Mouse (Mus musculus) adrenal gland, postnatal 10 days (tissue): ENCODE results near the gene 1700001C19Rik. TPM values are rescaled to one million over a fixed set of nuclear protein-coding genes. Genes with fewer than 3 reads are reported as not detected.
A peak's percentile ranks its signal among the peaks of the same experiment; 100 is the strongest.

Experiments
- DNase-seq: peaks from one replicate; pipeline ENCODE4 v3.0.0; 2021; ENCODE audit warnings: mixed read lengths
- total RNA-seq, 2 experiments: library from RNA; stranded (reverse); gene quantifications; 2 replicates each; pipeline ENCODE4 v1.2.3; 2021

Gene 1700001C19Rik
- total RNA-seq, 2 experiments from 2014 or later, result 0.79 to 1.9 TPM

- DNase-seq, result no peak
Observed at GRCm38 (mm10) chr17:47462209-47462608, 25.0 kb upstream of the 1700001C19Rik start.

GRCm38 (mm10) chr17:47461688-47462087, 24.5 kb upstream of the 1700001C19Rik start:
- DNase-seq, result no peak

GRCm38 (mm10) chr17:47459341-47459919, 22.3 kb upstream of the 1700001C19Rik start:
- no peak for DNase-seq

GRCm38 (mm10) chr17:47458936-47459335, 21.8 kb upstream of the 1700001C19Rik start:
- DNase-seq, result no peak

GRCm38 (mm10) chr17:47458310-47458709, 21.1 kb upstream of the 1700001C19Rik start:
- DNase-seq, result no peak

- DNase-seq, result no peak
Observed at GRCm38 (mm10) chr17:47454675-47455074, 17.5 kb upstream of the 1700001C19Rik start.

- DNase-seq, result no peak
Observed at GRCm38 (mm10) chr17:47452886-47453285, 15.7 kb upstream of the 1700001C19Rik start.

GRCm38 (mm10) chr17:47450880-47451565, 13.8 kb upstream of the 1700001C19Rik start:
- DNase-seq, result peak; percentile 41

- DNase-seq, result no peak
Observed at GRCm38 (mm10) chr17:47450239-47450638, 13.1 kb upstream of the 1700001C19Rik start.

- no peak for DNase-seq
Observed at GRCm38 (mm10) chr17:47449432-47449831, 12.3 kb upstream of the 1700001C19Rik start.

- DNase-seq, result no peak
Observed at GRCm38 (mm10) chr17:47448523-47449372, 11.6 kb upstream of the 1700001C19Rik start.

GRCm38 (mm10) chr17:47446561-47446960, 9.4 kb upstream of the 1700001C19Rik start:
- no peak for DNase-seq

GRCm38 (mm10) chr17:47446025-47446424, 8.8 kb upstream of the 1700001C19Rik start:
- no peak for DNase-seq

GRCm38 (mm10) chr17:47445518-47445917, 8.3 kb upstream of the 1700001C19Rik start:
- DNase-seq, result no peak

- no peak for DNase-seq
Observed at GRCm38 (mm10) chr17:47444113-47444512, 6.9 kb upstream of the 1700001C19Rik start.

- DNase-seq, result no peak
Observed at GRCm38 (mm10) chr17:47442271-47442670, 5.1 kb upstream of the 1700001C19Rik start.

GRCm38 (mm10) chr17:47441296-47442051, 4.3 kb upstream of the 1700001C19Rik start:
- DNase-seq, result no peak

GRCm38 (mm10) chr17:47440359-47440890, 3.2 kb upstream of the 1700001C19Rik start:
- no peak for DNase-seq

GRCm38 (mm10) chr17:47439396-47440028, 2.3 kb upstream of the 1700001C19Rik start:
- no peak for DNase-seq

- DNase-seq, result no peak
Observed at GRCm38 (mm10) chr17:47438611-47439010, 1.4 kb upstream of the 1700001C19Rik start.

- DNase-seq, result peak; percentile 35
Observed at GRCm38 (mm10) chr17:47436156-47436906, 845 bp downstream of the 1700001C19Rik start, which contains the start of gene AI661453. Gene AI661453, plus strand, starts transcription at chr17:47436615.
